Mouse (Mus musculus): ENCODE measurements around the gene Cybrd1. TPM values are rescaled to one million over a fixed set of nuclear protein-coding genes. Genes with fewer than 3 reads are reported as not detected.

Gene Cybrd1
- polyA plus RNA-seq, 2 experiments: 6.5 to 18.9 TPM

DNA sequence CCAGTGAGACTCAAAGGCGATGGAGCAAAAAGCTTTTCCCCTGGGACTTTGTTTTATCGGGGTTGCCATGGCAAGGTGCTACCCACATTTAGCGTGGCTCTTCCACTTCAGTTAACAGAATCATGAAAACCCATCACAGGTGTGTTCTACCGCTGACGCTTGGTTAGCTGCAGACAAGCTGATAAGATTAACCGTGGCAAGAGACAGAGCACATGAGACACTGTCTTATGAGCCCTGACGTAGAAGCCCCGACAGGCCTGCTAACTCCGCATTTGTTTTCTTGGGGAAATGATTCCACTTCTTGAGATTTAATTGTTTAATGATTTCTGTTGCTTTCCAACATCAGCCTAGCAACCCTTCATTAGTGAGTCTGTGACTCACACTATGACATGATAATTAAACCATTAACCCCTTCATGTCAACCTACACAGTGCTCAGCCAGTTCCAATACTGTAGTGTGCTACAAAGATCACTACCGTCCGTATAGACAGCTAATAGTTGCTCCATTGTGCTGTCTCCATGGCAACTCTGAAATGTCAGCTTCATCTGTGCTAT is 42.7 kb downstream of the Cybrd1 start:
- DNase-seq (ENCODE audit: low spot score): no peak
- H3K27ac ChIP-seq (replicated peaks; ENCODE audit: low read depth, low read length): no peak overlapping the region
- WGBS: 76% methylated on average over 11 of the region's 11 CpGs
- H3K9me3 ChIP-seq (ENCODE audit: control insufficient read depth, low read length): no peaks in the 10 kb centered on the region
- H3K36me3 ChIP-seq (ENCODE audit: control insufficient read depth, insufficient read depth, low read length): no peaks in the 10 kb centered on the region
- no peaks in the 10 kb centered on the region for H3K27me3 ChIP-seq (ENCODE audit: control insufficient read depth, insufficient read depth, low read length)
- 0 out of 2 replicates have a peak, but pooled peaks cover 5% of the 10 kb centered on the region for H3K4me1 ChIP-seq (ENCODE audit: control insufficient read depth, insufficient read depth, low read length)
- ATAC-seq (ENCODE audit: low FRiP score, low read depth): no peak
- H3K9ac ChIP-seq (ENCODE audit: low read depth, low read length, severe bottlenecking): no peak overlapping the region
- no peak overlapping the region for H3K4me3 ChIP-seq (replicated peaks; ENCODE audit: low read length)
- TF ChIP-seq POLR2A (IDR thresholded peaks at IDR 0.05; ENCODE audit: borderline replicate concordance, extremely low read depth, insufficient read depth, insufficient read length): no peak
- H3K4me2 ChIP-seq (replicated peaks; ENCODE audit: low read depth, low read length, severe bottlenecking): no peak overlapping the region

DNA sequence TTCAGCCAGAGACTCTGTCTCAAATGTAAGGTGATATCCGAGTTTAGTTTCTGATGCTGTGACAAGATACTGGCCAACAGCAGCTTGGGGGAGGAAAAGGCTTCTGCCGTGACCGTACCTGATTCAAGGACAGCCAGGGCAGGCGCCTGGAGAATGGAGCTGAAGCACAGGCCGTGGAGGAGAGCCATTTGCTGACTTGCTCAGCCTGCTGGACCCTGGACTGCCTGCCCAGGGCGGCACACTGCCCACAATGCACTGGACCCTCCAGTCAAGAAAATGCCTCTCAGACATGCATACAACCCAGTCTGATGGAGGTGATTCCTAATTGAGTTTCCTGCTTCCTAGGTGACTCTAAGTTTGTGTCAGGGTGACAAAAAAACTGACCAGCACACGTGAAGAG is 43.8 kb downstream of the Cybrd1 start:
- Histone ChIP-seq H3K4me1 (ENCODE audit: control insufficient read depth, insufficient read depth, low read length) (0 out of 2 replicates have a peak, but pooled peaks cover 5% of the 10 kb centered on the region), H3K36me3 (ENCODE audit: control insufficient read depth, insufficient read depth, low read length) (no peaks in the 10 kb centered on the region), H3K9me3 (ENCODE audit: control insufficient read depth, low read length) (no peaks in the 10 kb centered on the region), H3K4me3 (replicated peaks; ENCODE audit: low read length) (no peak overlapping the region), H3K27ac (replicated peaks; ENCODE audit: low read depth, low read length) (no peak overlapping the region), H3K9ac (ENCODE audit: low read depth, low read length, severe bottlenecking) (no peak overlapping the region), H3K27me3 (ENCODE audit: control insufficient read depth, insufficient read depth, low read length) (no peaks in the 10 kb centered on the region), H3K4me2 (replicated peaks; ENCODE audit: low read depth, low read length, severe bottlenecking) (no peak overlapping the region)
- 80% methylated on average over 7 of the region's 7 CpGs for WGBS
- DNase-seq (ENCODE audit: low spot score) (no peak), ATAC-seq (ENCODE audit: low FRiP score, low read depth) (no peak)
- TF ChIP-seq POLR2A (IDR thresholded peaks at IDR 0.05; ENCODE audit: borderline replicate concordance, extremely low read depth, insufficient read depth, insufficient read length): no peak

DNA sequence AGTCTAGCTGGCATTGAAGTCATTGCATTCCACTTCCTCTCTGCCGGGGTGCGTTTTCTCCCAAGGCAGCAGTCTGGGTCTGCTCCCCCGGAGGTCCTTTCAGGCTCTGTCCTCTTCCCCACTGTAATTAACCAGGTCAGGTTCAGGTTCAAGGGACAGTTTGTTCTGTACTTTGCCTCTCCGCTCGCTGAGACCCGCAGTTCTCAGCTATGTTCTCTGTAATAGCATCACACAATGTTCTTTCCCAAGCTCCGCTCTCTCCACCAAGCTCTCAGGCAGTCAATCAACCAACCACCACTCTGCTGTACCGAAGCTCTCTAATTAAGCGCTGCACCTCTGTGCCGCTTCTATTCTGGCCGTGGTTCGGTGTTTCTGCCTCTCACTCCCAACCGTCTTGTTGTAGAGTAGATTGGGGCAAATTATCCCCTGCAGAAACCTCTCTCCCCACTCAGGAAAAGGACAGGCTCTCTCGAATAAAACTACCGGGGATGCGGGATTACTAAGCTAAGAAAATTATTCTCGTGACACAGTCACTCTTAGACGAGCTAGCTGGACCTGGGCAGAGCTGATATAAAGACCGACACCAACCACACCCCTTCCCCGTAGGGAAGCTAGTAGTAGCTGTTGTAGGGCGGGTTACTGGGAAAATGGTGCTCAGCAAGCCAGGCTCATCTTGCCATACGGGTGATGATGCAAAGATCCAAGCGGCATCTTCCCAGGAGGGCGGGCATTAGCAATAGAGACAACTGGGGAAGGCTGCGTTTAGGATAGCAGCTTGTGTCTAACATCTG is 45.3 kb downstream of the Cybrd1 start:
- Histone ChIP-seq H3K4me1 (ENCODE audit: control insufficient read depth, insufficient read depth, low read length) (0 out of 2 replicates have a peak, but pooled peaks cover 5% of the 10 kb centered on the region), H3K4me2 (replicated peaks; ENCODE audit: low read depth, low read length, severe bottlenecking) (no peak overlapping the region), H3K27ac (replicated peaks; ENCODE audit: low read depth, low read length) (no peak overlapping the region), H3K4me3 (replicated peaks; ENCODE audit: low read length) (no peak overlapping the region), H3K36me3 (ENCODE audit: control insufficient read depth, insufficient read depth, low read length) (no peaks in the 10 kb centered on the region), H3K9ac (ENCODE audit: low read depth, low read length, severe bottlenecking) (no peak overlapping the region), H3K27me3 (ENCODE audit: control insufficient read depth, insufficient read depth, low read length) (no peaks in the 10 kb centered on the region), H3K9me3 (ENCODE audit: control insufficient read depth, low read length) (no peaks in the 10 kb centered on the region)
- DNase-seq (ENCODE audit: low spot score) (no peak), ATAC-seq (ENCODE audit: low FRiP score, low read depth) (no peak)
- WGBS: 78% methylated on average over 25 of the region's 25 CpGs
- TF ChIP-seq POLR2A (IDR thresholded peaks at IDR 0.05; ENCODE audit: borderline replicate concordance, extremely low read depth, insufficient read depth, insufficient read length): no peak

DNA sequence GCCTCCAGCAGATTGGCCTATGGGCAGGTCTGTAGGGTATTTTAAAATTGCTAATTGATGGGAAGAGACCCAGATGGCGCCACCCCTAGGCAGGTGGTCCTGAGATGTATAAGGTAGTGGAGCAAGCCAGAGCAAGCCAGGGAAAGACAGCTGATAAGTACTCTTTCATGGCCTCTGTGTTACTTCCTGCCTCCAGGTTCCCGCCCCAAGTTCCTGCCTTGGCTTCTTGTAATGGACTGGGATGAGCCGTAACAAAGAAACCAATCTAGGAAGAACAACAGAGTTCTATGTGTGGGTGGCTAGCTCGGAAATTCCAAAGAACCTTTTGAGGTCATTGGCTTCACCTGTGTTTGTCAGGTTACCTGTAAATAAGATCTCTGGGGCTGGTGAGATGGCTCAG is 49.5 kb downstream of the Cybrd1 start:
- 79% methylated on average over 4 of the region's 4 CpGs for WGBS
- DNase-seq (ENCODE audit: low spot score): no peak
- Histone ChIP-seq H3K36me3 (ENCODE audit: control insufficient read depth, insufficient read depth, low read length) (no peaks in the 10 kb centered on the region), H3K9ac (ENCODE audit: low read depth, low read length, severe bottlenecking) (no peak overlapping the region), H3K4me2 (replicated peaks; ENCODE audit: low read depth, low read length, severe bottlenecking) (no peak overlapping the region), H3K27me3 (ENCODE audit: control insufficient read depth, insufficient read depth, low read length) (no peaks in the 10 kb centered on the region), H3K27ac (replicated peaks; ENCODE audit: low read depth, low read length) (no peak overlapping the region), H3K9me3 (ENCODE audit: control insufficient read depth, low read length) (no peaks in the 10 kb centered on the region), H3K4me3 (replicated peaks; ENCODE audit: low read length) (no peak overlapping the region), H3K4me1 (ENCODE audit: control insufficient read depth, insufficient read depth, low read length) (0 out of 2 replicates have a peak, but pooled peaks cover 5% of the 10 kb centered on the region)
- no peak for TF ChIP-seq POLR2A (IDR thresholded peaks at IDR 0.05; ENCODE audit: borderline replicate concordance, extremely low read depth, insufficient read depth, insufficient read length)
- ATAC-seq (ENCODE audit: low FRiP score, low read depth): no peak

DNA sequence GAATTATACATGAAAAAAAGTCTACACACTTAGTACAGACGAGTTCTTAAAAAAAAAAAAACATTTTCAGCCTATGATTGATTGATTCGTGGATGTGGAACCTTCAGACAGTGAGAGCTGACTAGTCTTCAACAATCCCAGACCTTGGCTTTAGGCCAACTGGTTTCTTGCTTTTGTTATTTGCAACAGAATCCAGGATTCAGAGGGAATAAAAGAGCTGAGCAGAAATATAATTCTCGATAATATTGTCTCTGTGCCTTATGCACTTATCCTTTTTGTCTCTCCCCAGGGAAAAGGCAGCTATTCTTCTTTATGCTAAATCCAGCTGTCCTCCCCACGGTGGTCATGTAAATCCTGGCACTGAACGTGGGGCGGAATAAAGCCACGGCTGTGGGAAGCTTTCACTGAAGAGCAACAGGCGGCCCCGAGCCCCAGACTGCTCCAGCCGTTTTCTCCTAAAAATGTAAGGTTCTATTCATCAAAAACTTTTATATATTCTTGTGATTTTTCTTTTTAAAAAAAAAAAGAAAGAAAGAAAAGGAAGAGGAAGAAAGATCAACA is 50.8 kb downstream of the Cybrd1 start:
- no peaks in the 10 kb centered on the region for H3K27me3 ChIP-seq (ENCODE audit: control insufficient read depth, insufficient read depth, low read length)
- no peak overlapping the region for H3K4me3 ChIP-seq (replicated peaks; ENCODE audit: low read length)
- H3K9me3 ChIP-seq (ENCODE audit: control insufficient read depth, low read length): no peaks in the 10 kb centered on the region
- no peak for TF ChIP-seq POLR2A (IDR thresholded peaks at IDR 0.05; ENCODE audit: borderline replicate concordance, extremely low read depth, insufficient read depth, insufficient read length)
- H3K36me3 ChIP-seq (ENCODE audit: control insufficient read depth, insufficient read depth, low read length): no peaks in the 10 kb centered on the region
- H3K4me2 ChIP-seq (replicated peaks; ENCODE audit: low read depth, low read length, severe bottlenecking): no peak overlapping the region
- no peak overlapping the region for H3K9ac ChIP-seq (ENCODE audit: low read depth, low read length, severe bottlenecking)
- ATAC-seq (ENCODE audit: low FRiP score, low read depth) (0 out of 2 replicates have a peak, but pooled peaks have one; percentile 34), DNase-seq (ENCODE audit: low spot score) (peak; percentile 82)
- no peaks in the 10 kb centered on the region for H3K4me1 ChIP-seq (ENCODE audit: control insufficient read depth, insufficient read depth, low read length)
- no peak overlapping the region for H3K27ac ChIP-seq (replicated peaks; ENCODE audit: low read depth, low read length)
- 47% methylated on average over 10 of the region's 10 CpGs for WGBS

Measured in limb, embryonic 14.5 days (tissue).